Mouse (Mus musculus) kidney, embryonic 16.5 days (tissue): ENCODE measurements around the gene Zar1. TPM values are rescaled to one million over a fixed set of nuclear protein-coding genes. Genes with fewer than 3 reads are reported as not detected.

ENCODE experiments used
- ATAC-seq: fragments of 200-750 bp; cut with Nextera tagmentation; 2 replicates; pipeline ENCODE4 v1.8.0; 2017; ENCODE audit warnings: moderate TSS enrichment; ENCODE audit not compliant: low FRiP score, low TSS enrichment
- H3K27ac ChIP-seq: fragments of 300-500 bp; sonication (generic); 2 replicates; pipeline ENCODE4 v1.5.1; 2014; ENCODE audit warnings: low read length
- H3K27me3 ChIP-seq: fragments of 300-500 bp; sonication (generic); 2 replicates; pipeline ENCODE4 v1.6.1; 2014; ENCODE audit warnings: low read length, control low read depth, mixed read lengths; ENCODE audit not compliant: insufficient read depth
- H3K36me3 ChIP-seq: fragments of 300-500 bp; sonication (generic); 2 replicates; pipeline ENCODE4 v1.6.1; 2014; ENCODE audit warnings: low read length, control low read depth, mixed read lengths; ENCODE audit not compliant: insufficient read depth
- H3K4me1 ChIP-seq: fragments of 300-500 bp; sonication (generic); 2 replicates; pipeline ENCODE4 v1.6.1; 2014; ENCODE audit warnings: low read length, control low read depth, mixed read lengths; ENCODE audit not compliant: insufficient read depth
- H3K4me2 ChIP-seq: fragments of 300-500 bp; sonication (generic); replicated peaks from 2 replicates; pipeline ENCODE4 v1.6.1; 2014; ENCODE audit warnings: low read depth, low read length
- H3K4me3 ChIP-seq: fragments of 300-500 bp; sonication (generic); 2 replicates; pipeline ENCODE4 v1.5.1; 2014; ENCODE audit warnings: mild to moderate bottlenecking, low read length
- H3K9ac ChIP-seq: fragments of 300-500 bp; sonication (generic); replicated peaks from 2 replicates; pipeline ENCODE4 v1.6.1; 2014; ENCODE audit warnings: low read length
- H3K9me3 ChIP-seq: fragments of 300-500 bp; sonication (generic); 2 replicates; pipeline ENCODE4 v1.6.1; 2016; ENCODE audit warnings: low read length, control low read depth
- WGBS: fragments of 180-500 bp; shearing (Covaris S2); extraction: QIAGEN DNeasy Blood & Tissue Kit; methylation state at CpG from one replicate; pipeline ENCODE4 v1.1.7; 2014; 5-methylcytosine and 5-hydroxymethylcytosine counted together
- polyA plus RNA-seq: library from polyadenylated mRNA; unstranded; fragments of >200 nt; fragmentation: Nextera tagmentation; extraction: Ambion mirVana; gene quantifications from 2 replicates; pipeline ENCODE4 v1.2.1, GENCODE M21; 2015

The Zar1 gene
- polyA plus RNA-seq, 1 experiment from 2014 or later: 0.30 TPM

DNA sequence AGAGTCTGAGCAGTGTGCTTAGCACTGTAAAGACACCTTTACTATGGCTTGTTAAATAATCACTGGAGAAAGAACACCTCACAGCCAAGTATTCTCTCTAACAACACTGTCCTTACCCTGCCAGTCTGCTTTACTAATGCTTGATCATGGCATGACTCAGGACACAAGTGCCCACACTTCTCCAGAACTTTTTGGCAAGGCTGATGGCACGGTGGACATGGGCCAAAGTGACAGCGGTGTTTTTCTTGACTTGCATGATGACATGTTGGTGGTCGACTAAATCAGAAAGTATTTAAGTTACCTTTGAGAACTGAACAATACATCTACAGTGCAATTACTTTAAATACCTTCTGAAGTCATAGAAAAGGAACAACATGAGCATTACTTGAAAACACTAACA lies 52.2 kb downstream of the Zar1 start:
- H3K4me3 ChIP-seq: no peak overlapping the region
- no peaks in the 10 kb centered on the region for H3K27me3 ChIP-seq
- WGBS: 96% methylated on average over 3 of the region's 3 CpGs
- no peak overlapping the region for H3K9ac ChIP-seq
- no peak overlapping the region for H3K27ac ChIP-seq
- no peak for ATAC-seq
- H3K4me1 ChIP-seq: no peaks in the 10 kb centered on the region
- H3K4me2 ChIP-seq: no peak overlapping the region
- H3K36me3 ChIP-seq: peaks cover 37% of the 10 kb centered on the region
- H3K9me3 ChIP-seq: peaks cover 4% of the 10 kb centered on the region; the same call in 1 of the 2 replicates

Other genes starting within 250 kb of the Zar1 start
- gene Corin, start 76.8 kb downstream of the Zar1 start, polyA plus RNA-seq: 9.2 and 10.5 TPM in 2 replicates
- gene Nfxl1, start 21.6 kb downstream of the Zar1 start, polyA plus RNA-seq: 18.0 and 19.7 TPM in 2 replicates
- 0.33 and 0.45 TPM in 2 replicates for gene Gm5868, start 6.3 kb upstream of the Zar1 start, polyA plus RNA-seq
- gene Cnga1, start 63.0 kb upstream of the Zar1 start, polyA plus RNA-seq: not detected in 2 replicates
- 4.7 and 5.6 TPM in 2 replicates for gene Nipal1, start 66.5 kb upstream of the Zar1 start, polyA plus RNA-seq
- 0.06 and 0.28 TPM in 2 replicates for gene Txk, start 171.5 kb upstream of the Zar1 start, polyA plus RNA-seq